Mouse (Mus musculus) megakaryocyte, embryonic 14.5 days (primary cell): Measurements from ENCODE around the gene Pdgfd.

ENCODE experiments used
- FLI1 ChIP-seq: IDR thresholded peaks from 2 replicates; pipeline ENCODE4 v1.6.1; 2012; ENCODE audit warnings: low read length, inconsistent platforms, mixed read lengths
- GATA1 ChIP-seq: IDR thresholded peaks from 3 replicates; pipeline ENCODE4 v1.6.1; 2012; ENCODE audit warnings: mixed read lengths, low read length, inconsistent platforms, borderline replicate concordance

DNA sequence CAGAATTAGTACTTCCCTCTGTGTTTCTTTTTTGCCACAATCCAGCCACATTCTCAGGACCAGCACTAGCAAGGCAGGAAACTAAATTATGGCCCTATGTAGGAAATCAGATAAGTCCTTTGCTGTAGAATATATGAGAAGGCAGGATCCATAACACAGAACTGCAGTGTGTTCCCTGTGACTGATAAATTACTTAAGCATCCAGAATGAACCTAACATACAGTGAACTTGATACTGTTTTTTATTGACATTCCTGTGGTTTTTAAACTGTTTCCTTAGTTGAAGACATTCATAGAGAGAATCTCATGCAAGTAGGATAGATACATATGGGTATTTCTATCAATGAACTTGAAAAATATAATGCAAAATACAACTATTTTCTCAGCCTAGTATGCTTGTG, 109.1 kb downstream of the Pdgfd start:
- TF ChIP-seq GATA1 (no peak), FLI1 (no peak)
